Mouse (Mus musculus): ENCODE data around the gene Cpt2. TPM values are rescaled to one million over a fixed set of nuclear protein-coding genes. Genes with fewer than 3 reads are reported as not detected.

Cpt2 gene
- polyA plus RNA-seq, 1 experiment from 2014 or later: 40.6 TPM

DNA sequence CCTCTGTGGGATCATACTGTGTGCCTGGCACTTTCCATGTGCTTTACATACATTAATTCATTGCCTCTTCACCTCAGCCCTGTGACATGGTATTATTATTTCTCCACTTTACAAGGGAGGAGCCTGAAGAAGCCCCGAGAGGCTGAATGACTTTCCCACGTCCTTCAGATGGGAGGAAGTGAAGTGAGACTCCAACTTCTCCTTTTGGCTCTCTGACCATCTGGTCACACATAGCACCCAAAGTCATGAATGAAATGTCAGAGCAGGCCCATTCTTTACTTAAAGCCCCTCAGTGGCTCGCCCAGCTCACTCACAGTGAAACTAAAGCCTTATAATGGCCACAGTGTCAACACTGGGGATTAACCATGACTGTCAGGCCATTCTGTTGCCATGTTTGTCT, 11.8 kb upstream of the Cpt2 start:
- 70% methylated on average over 3 of the region's 3 CpGs for WGBS
- no peak overlapping the region for H3K9ac ChIP-seq (replicated peaks; ENCODE audit: low read length)
- no peaks in the 10 kb centered on the region for H3K27me3 ChIP-seq (ENCODE audit: control insufficient read depth, insufficient read depth, low read length)
- no peak overlapping the region for H3K27ac ChIP-seq (replicated peaks; ENCODE audit: low read depth, low read length)
- ATAC-seq (replicated peaks; ENCODE audit: insufficient number of reproducible peaks, low FRiP score, low TSS enrichment, low read depth) (no peak), DNase-seq (ENCODE audit: low spot score) (no peak)
- H3K36me3 ChIP-seq (replicated peaks; ENCODE audit: control insufficient read depth, insufficient read depth, low read depth, low read length): no peaks in the 10 kb centered on the region
- no peak overlapping the region for H3K4me3 ChIP-seq (ENCODE audit: low read depth, low read length)
- no peaks in the 10 kb centered on the region for H3K4me1 ChIP-seq (ENCODE audit: control insufficient read depth, insufficient read depth, low read length)
- H3K9me3 ChIP-seq (replicated peaks; ENCODE audit: control insufficient read depth, low read length): no peaks in the 10 kb centered on the region
- H3K4me2 ChIP-seq (ENCODE audit: low read depth, low read length): no peak overlapping the region

DNA sequence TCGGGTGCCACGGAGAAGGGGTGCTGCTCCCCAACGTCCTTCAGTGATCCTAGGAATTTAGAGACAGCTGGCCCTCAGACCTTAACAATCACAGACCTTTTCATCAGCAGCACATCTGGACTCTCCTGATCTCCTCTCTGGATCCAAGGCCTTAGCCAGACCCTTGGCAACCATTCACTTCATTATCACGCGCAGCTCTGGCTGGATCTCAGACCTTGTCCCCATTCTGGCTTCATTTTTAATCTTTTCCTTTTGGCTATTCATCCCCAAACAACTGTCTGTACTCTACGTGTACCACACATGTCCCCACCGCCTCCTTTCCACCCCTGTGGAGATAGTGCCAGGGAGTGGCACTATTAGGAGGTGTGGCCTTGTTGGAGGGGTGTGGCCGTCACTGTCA, 9.8 kb upstream of the Cpt2 start:
- 78% methylated on average over 8 of the region's 8 CpGs for WGBS
- DNase-seq (ENCODE audit: low spot score): no peak
- no peaks in the 10 kb centered on the region for H3K27me3 ChIP-seq (ENCODE audit: control insufficient read depth, insufficient read depth, low read length)
- H3K36me3 ChIP-seq (replicated peaks; ENCODE audit: control insufficient read depth, insufficient read depth, low read depth, low read length): no peaks in the 10 kb centered on the region
- no peaks in the 10 kb centered on the region for H3K9me3 ChIP-seq (replicated peaks; ENCODE audit: control insufficient read depth, low read length)
- H3K4me2 ChIP-seq (ENCODE audit: low read depth, low read length): no peak overlapping the region
- no peak overlapping the region for H3K4me3 ChIP-seq (ENCODE audit: low read depth, low read length)
- no peak overlapping the region for H3K9ac ChIP-seq (replicated peaks; ENCODE audit: low read length)
- no peaks in the 10 kb centered on the region for H3K4me1 ChIP-seq (ENCODE audit: control insufficient read depth, insufficient read depth, low read length)
- H3K27ac ChIP-seq (replicated peaks; ENCODE audit: low read depth, low read length): no peak overlapping the region
- ATAC-seq (replicated peaks; ENCODE audit: insufficient number of reproducible peaks, low FRiP score, low TSS enrichment, low read depth): no peak

GRCm38 (mm10) chr4:107931453-107931852, 8.0 kb upstream of the Cpt2 start:
- H3K9ac ChIP-seq (replicated peaks; ENCODE audit: low read length): no peak overlapping the region
- no peaks in the 10 kb centered on the region for H3K27me3 ChIP-seq (ENCODE audit: control insufficient read depth, insufficient read depth, low read length)
- no peaks in the 10 kb centered on the region for H3K9me3 ChIP-seq (replicated peaks; ENCODE audit: control insufficient read depth, low read length)
- no peaks in the 10 kb centered on the region for H3K4me1 ChIP-seq (ENCODE audit: control insufficient read depth, insufficient read depth, low read length)
- no peak overlapping the region for H3K4me3 ChIP-seq (ENCODE audit: low read depth, low read length)
- ATAC-seq (replicated peaks; ENCODE audit: insufficient number of reproducible peaks, low FRiP score, low TSS enrichment, low read depth): no peak
- H3K36me3 ChIP-seq (replicated peaks; ENCODE audit: control insufficient read depth, insufficient read depth, low read depth, low read length): no peaks in the 10 kb centered on the region
- DNase-seq (ENCODE audit: low spot score): no peak
- 74% methylated on average over 3 of the region's 3 CpGs for WGBS
- H3K27ac ChIP-seq (replicated peaks; ENCODE audit: low read depth, low read length): no peak overlapping the region
- H3K4me2 ChIP-seq (ENCODE audit: low read depth, low read length): no peak overlapping the region

GRCm38 (mm10) chr4:107928726-107929125, 5.3 kb upstream of the Cpt2 start:
- 77% methylated on average over 2 of the region's 2 CpGs for WGBS
- no peaks in the 10 kb centered on the region for H3K27me3 ChIP-seq (ENCODE audit: control insufficient read depth, insufficient read depth, low read length)
- no peaks in the 10 kb centered on the region for H3K9me3 ChIP-seq (replicated peaks; ENCODE audit: control insufficient read depth, low read length)
- H3K36me3 ChIP-seq (replicated peaks; ENCODE audit: control insufficient read depth, insufficient read depth, low read depth, low read length): no peaks in the 10 kb centered on the region
- DNase-seq (ENCODE audit: low spot score) (no peak), ATAC-seq (replicated peaks; ENCODE audit: insufficient number of reproducible peaks, low FRiP score, low TSS enrichment, low read depth) (no peak)
- H3K4me3 ChIP-seq (ENCODE audit: low read depth, low read length): no peak overlapping the region
- H3K9ac ChIP-seq (replicated peaks; ENCODE audit: low read length): no peak overlapping the region
- no peaks in the 10 kb centered on the region for H3K4me1 ChIP-seq (ENCODE audit: control insufficient read depth, insufficient read depth, low read length)
- H3K4me2 ChIP-seq (ENCODE audit: low read depth, low read length): no peak overlapping the region
- no peak overlapping the region for H3K27ac ChIP-seq (replicated peaks; ENCODE audit: low read depth, low read length)

DNA sequence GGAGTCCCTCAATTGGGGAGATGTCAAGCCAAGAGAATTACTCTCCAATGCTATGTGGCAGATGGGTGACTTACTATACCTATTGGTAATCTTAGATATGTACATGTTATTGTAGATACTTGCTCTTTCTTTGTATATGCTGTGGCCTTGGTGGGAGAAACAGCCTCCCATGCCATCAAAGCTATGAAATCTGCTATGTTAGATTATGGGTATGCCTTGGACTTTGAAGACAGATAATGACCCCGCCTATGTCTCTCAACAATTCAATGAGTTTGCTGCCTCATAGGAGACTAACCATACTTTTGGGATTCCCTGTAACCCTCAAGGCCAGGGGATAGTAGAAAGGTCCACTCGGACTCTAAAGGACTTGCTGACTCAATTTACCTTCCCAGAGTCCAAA, 4.9 kb upstream of the Cpt2 start:
- Histone ChIP-seq H3K27ac (replicated peaks; ENCODE audit: low read depth, low read length) (no peak overlapping the region), H3K36me3 (replicated peaks; ENCODE audit: control insufficient read depth, insufficient read depth, low read depth, low read length) (no peaks in the 10 kb centered on the region), H3K4me1 (ENCODE audit: control insufficient read depth, insufficient read depth, low read length) (no peaks in the 10 kb centered on the region), H3K27me3 (ENCODE audit: control insufficient read depth, insufficient read depth, low read length) (no peaks in the 10 kb centered on the region), H3K9me3 (replicated peaks; ENCODE audit: control insufficient read depth, low read length) (no peaks in the 10 kb centered on the region), H3K4me2 (ENCODE audit: low read depth, low read length) (no peak overlapping the region), H3K4me3 (ENCODE audit: low read depth, low read length) (no peak overlapping the region), H3K9ac (replicated peaks; ENCODE audit: low read length) (no peak overlapping the region)
- ATAC-seq (replicated peaks; ENCODE audit: insufficient number of reproducible peaks, low FRiP score, low TSS enrichment, low read depth) (no peak), DNase-seq (ENCODE audit: low spot score) (no peak)
- WGBS: 76% methylated on average over 2 of the region's 2 CpGs

DNA sequence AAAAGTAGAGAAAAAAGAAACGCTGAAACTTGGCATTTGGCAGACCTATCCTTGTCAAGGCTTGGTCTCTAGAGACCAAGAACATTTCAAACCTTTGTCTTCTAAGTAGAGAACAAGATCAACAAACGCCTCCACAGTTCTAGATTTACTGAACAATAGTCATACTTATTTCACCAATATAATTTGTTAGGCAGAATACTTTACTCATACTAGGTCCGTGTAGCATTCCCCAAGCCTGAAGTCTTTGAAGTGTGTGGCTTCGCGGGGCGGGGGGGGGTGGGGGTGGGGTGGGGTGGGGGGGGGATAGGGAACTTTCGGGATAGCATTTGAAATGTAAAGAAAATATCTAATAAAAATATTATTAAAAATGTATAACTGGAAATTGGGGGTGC, 389 bp upstream of the Cpt2 start:
- Histone ChIP-seq H3K27ac (replicated peaks; ENCODE audit: low read depth, low read length) (no peak overlapping the region), H3K9me3 (replicated peaks; ENCODE audit: control insufficient read depth, low read length) (no peaks in the 10 kb centered on the region), H3K4me1 (ENCODE audit: control insufficient read depth, insufficient read depth, low read length) (no peaks in the 10 kb centered on the region), H3K27me3 (ENCODE audit: control insufficient read depth, insufficient read depth, low read length) (no peaks in the 10 kb centered on the region), H3K9ac (replicated peaks; ENCODE audit: low read length) (peak overlapping the region; percentile 89; the same call in 1 of the 2 replicates), H3K4me2 (ENCODE audit: low read depth, low read length) (peak overlapping the region; percentile 87), H3K36me3 (replicated peaks; ENCODE audit: control insufficient read depth, insufficient read depth, low read depth, low read length) (no peaks in the 10 kb centered on the region), H3K4me3 (ENCODE audit: low read depth, low read length) (peak overlapping the region; percentile 79)
- peak; percentile 58 for ATAC-seq (replicated peaks; ENCODE audit: insufficient number of reproducible peaks, low FRiP score, low TSS enrichment, low read depth)
- WGBS: 45% methylated on average over 7 of the region's 7 CpGs
- no peak for DNase-seq (ENCODE audit: low spot score)

DNA sequence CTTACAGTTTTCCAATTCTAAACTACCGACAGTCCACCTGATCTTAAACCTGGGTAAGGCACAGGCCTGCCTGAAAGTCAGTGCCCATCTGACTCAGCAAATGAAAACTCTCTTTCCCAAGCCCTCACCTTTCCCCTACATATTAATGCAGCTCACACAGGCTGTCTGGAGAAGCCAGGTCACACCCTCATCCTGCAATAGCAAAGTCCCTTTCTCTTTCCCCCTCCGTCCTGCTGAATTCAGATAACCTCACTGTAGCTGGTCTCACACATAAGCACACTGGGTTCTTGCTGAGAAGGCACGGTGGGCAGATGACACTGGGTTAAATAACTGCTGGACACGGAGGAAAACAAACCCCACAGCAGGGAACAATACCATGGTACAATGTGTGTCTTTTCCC, 1.5 kb downstream of the Cpt2 start:
- H3K27ac ChIP-seq (replicated peaks; ENCODE audit: low read depth, low read length): no peak overlapping the region
- no peaks in the 10 kb centered on the region for H3K27me3 ChIP-seq (ENCODE audit: control insufficient read depth, insufficient read depth, low read length)
- no peaks in the 10 kb centered on the region for H3K9me3 ChIP-seq (replicated peaks; ENCODE audit: control insufficient read depth, low read length)
- 64% methylated on average over 4 of the region's 4 CpGs for WGBS
- no peaks in the 10 kb centered on the region for H3K36me3 ChIP-seq (replicated peaks; ENCODE audit: control insufficient read depth, insufficient read depth, low read depth, low read length)
- H3K4me2 ChIP-seq (ENCODE audit: low read depth, low read length): no peak overlapping the region
- DNase-seq (ENCODE audit: low spot score): no peak
- no peaks in the 10 kb centered on the region for H3K4me1 ChIP-seq (ENCODE audit: control insufficient read depth, insufficient read depth, low read length)
- H3K4me3 ChIP-seq (ENCODE audit: low read depth, low read length): no peak overlapping the region
- no peak overlapping the region for H3K9ac ChIP-seq (replicated peaks; ENCODE audit: low read length)
- no peak for ATAC-seq (replicated peaks; ENCODE audit: insufficient number of reproducible peaks, low FRiP score, low TSS enrichment, low read depth)

DNA sequence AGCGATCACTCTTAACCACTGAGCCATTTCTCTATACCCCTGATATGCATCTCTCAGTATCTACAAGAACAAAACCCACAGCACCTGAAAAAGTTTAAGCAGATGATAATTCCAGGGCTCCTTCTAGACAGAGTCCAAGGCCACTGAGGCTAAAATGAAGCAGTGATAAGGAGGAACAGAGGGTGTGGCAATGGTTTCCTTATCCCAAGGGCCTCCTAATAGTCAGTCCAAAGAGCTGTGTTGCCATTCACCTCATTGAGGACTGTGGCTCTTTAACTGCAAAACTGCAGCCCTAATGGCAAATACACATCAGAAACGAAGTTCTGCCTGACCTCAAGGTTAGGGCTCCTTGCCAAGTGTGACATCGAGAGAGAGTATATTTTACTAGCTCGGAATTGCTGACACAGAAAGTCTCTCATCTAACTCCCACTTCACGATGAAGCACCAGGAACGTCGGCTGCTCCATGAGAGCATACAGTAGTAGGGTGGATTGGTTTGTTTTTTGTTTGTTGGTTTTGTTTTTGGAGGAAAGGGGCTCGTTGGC, 2.2 kb downstream of the Cpt2 start:
- no peaks in the 10 kb centered on the region for H3K9me3 ChIP-seq (replicated peaks; ENCODE audit: control insufficient read depth, low read length)
- DNase-seq (ENCODE audit: low spot score) (no peak), ATAC-seq (replicated peaks; ENCODE audit: insufficient number of reproducible peaks, low FRiP score, low TSS enrichment, low read depth) (no peak)
- no peaks in the 10 kb centered on the region for H3K4me1 ChIP-seq (ENCODE audit: control insufficient read depth, insufficient read depth, low read length)
- no peak overlapping the region for H3K4me2 ChIP-seq (ENCODE audit: low read depth, low read length)
- no peak overlapping the region for H3K9ac ChIP-seq (replicated peaks; ENCODE audit: low read length)
- H3K4me3 ChIP-seq (ENCODE audit: low read depth, low read length): no peak overlapping the region
- no peak overlapping the region for H3K27ac ChIP-seq (replicated peaks; ENCODE audit: low read depth, low read length)
- 79% methylated on average over 8 of the region's 8 CpGs for WGBS
- H3K27me3 ChIP-seq (ENCODE audit: control insufficient read depth, insufficient read depth, low read length): no peaks in the 10 kb centered on the region
- H3K36me3 ChIP-seq (replicated peaks; ENCODE audit: control insufficient read depth, insufficient read depth, low read depth, low read length): no peaks in the 10 kb centered on the region

Data from embryonic facial prominence, embryonic 11.5 days (tissue).